Mouse (Mus musculus) G1E (cell line): ENCODE measurements around the gene Recql5. TPM values are rescaled to one million over a fixed set of nuclear protein-coding genes. Genes with fewer than 3 reads are reported as not detected.

ENCODE experiments used
- ATAC-seq: 2 replicates; pipeline ENCODE4 v1.8.0; 2016; ENCODE audit warnings: mild to moderate bottlenecking; ENCODE audit not compliant: insufficient number of reproducible peaks, poor library complexity, low FRiP score, severe bottlenecking; ENCODE audit errors: extremely low read depth
- DNase-seq: peaks from one replicate; pipeline ENCODE4 v3.0.0; 2012; ENCODE audit warnings: low spot score
- H3K27me3 ChIP-seq: 2 replicates; pipeline ENCODE4 v1.6.1; 2012; ENCODE audit warnings: mild to moderate bottlenecking, low read length, inconsistent platforms; ENCODE audit not compliant: insufficient read depth
- H3K36me3 ChIP-seq: replicated peaks from 2 replicates; pipeline ENCODE3; 2012; ENCODE audit warnings: mild to moderate bottlenecking, inconsistent platforms
- H3K4me1 ChIP-seq: 2 replicates; pipeline ENCODE4 v1.6.1; 2012; ENCODE audit warnings: low read depth, low read length, inconsistent platforms, mixed read lengths; ENCODE audit not compliant: insufficient read depth
- H3K4me3 ChIP-seq: 2 replicates; pipeline ENCODE4 v1.5.1; 2012; ENCODE audit warnings: low read depth, mild to moderate bottlenecking, inconsistent platforms, low read length, moderate library complexity, mixed read lengths
- H3K9me3 ChIP-seq: replicated peaks from 2 replicates; pipeline ENCODE4 v1.6.1; 2012; ENCODE audit warnings: inconsistent platforms
- CTCF ChIP-seq: IDR thresholded peaks from 2 replicates; pipeline ENCODE4 v1.5.1; 2012; ENCODE audit warnings: low read depth, low read length, inconsistent platforms, mixed read lengths
- GATA1 ChIP-seq: IDR thresholded peaks from 2 replicates; pipeline ENCODE4 v1.6.1; 2012; ENCODE audit warnings: borderline replicate concordance, low read length, inconsistent platforms, mixed read lengths
- GATA2 ChIP-seq: IDR thresholded peaks from 2 replicates; pipeline ENCODE4 v1.6.1; 2012; ENCODE audit warnings: low read depth, low read length, inconsistent platforms, borderline replicate concordance
- POLR2AphosphoS5 ChIP-seq: IDR thresholded peaks from 2 replicates; pipeline ENCODE4 v1.6.1; 2012; ENCODE audit warnings: low read depth, low read length, inconsistent platforms; ENCODE audit not compliant: insufficient replicate concordance
- TAL1 ChIP-seq: conservative IDR thresholded peaks from 2 replicates; pipeline ENCODE4 v1.6.1; 2012; ENCODE audit warnings: low read depth, low read length, inconsistent platforms, mixed read lengths
- polyA plus RNA-seq: library from polyadenylated mRNA; stranded (reverse); fragments of >175 nt; gene quantifications from 2 replicates; pipeline ENCODE4 v1.2.3, GENCODE M21; 2012
- total RNA-seq, 2 experiments: library from RNA; stranded (forward) in 1 of 2; stranded (reverse) in 1 of 2; fragments of 200-1000 nt in 1 of 2; fragments of >200 nt in 1 of 2; fragmentation: Nextera tagmentation in 1 of 2; gene quantifications; 2 replicates each; pipeline ENCODE4 v1.2.3; 2014 to 2017

Recql5 gene
- total and polyA plus RNA-seq, 3 experiments, result 16.0 to 24.9 (median 17.4) TPM

DNA sequence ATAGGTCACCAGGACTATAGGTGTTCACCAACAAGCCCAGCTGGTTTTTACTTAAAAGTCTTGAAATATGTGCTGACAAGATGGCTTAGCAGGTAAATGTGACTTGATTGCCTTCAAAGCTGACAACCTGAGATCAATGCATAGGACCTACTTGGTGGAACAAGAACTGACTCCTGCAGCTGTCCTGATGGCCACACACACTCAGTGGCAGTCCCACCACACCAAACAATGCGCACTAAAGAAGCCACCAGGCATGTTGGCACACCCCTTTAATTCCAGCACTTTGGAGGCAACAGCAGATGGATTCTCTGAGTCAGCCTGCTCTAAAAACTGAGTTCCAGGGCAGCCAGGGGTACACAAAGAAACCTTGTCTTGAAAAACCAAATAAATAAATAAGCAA, 11.3 kb downstream of the Recql5 start:
- no peak overlapping the region for H3K4me3 ChIP-seq
- ATAC-seq (no peak), DNase-seq (no peak)
- no peaks in the 10 kb centered on the region for H3K27me3 ChIP-seq
- H3K4me1 ChIP-seq, result peaks cover 3% of the 10 kb centered on the region; the same call in 1 of the 2 replicates
- H3K9me3 ChIP-seq, result no peaks in the 10 kb centered on the region
- TF ChIP-seq POLR2AphosphoS5 (no peak), CTCF (no peak), TAL1 (no peak), GATA2 (no peak)
- peaks cover 78% of the 10 kb centered on the region for H3K36me3 ChIP-seq

DNA sequence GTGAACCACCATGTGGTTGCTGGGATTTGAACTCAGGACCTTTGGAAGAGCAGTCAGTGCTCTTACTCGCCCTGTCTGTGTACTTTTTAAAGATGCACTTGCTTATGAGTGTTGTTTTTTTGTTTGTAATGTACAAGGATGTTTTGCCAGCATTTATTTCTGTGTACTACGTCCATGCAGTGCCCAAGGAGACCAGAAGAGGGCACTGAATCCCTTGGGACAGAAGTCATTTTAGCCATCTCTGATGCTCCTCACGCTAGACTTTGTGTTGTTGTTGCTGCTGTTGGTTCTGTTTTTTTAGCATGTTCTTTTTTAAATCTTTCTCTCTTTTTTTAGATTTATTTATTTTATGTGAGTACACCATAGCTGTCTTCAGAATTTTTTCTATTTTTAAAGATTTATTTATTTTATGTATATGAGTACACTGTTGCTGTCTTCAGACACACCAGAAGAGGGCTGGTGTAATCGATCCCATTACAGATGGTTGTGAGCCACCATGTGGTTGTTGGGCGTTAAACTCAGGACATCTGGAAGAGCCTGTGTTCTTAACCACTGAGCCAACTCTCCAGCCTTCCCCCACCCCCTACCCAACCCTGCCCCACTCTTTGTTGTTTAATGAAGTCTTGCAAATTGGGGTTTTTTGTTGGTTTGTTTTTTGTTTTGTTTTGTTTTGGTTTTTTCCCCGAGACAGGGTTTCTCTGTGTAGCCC, 13.0 kb downstream of the Recql5 start:
- DNase-seq, result no peak

DNA sequence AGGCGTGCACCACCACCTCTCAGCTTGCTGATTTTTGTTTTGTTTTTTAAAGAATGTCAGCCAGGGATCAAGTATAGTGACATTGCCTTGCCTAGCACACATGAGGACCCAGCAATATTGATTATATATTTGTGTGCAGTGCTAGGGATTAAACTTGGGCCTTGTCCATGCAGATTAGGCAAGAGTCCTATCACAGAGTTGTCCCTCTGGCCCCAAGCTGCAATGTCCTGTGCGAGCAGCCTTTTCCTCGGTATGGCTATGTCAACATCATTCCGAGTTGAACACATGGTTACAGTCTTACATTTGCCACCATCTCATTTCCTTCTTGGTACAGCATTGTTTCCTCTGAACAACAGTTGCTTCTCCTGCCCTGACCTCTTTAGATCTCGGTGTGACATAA, 14.2 kb downstream of the Recql5 start:
- no peak for DNase-seq
- TF ChIP-seq TAL1 (no peak), GATA1 (no peak), POLR2AphosphoS5 (no peak), GATA2 (no peak), CTCF (no peak)
- peaks cover 17% of the 10 kb centered on the region for H3K4me1 ChIP-seq
- no peaks in the 10 kb centered on the region for H3K27me3 ChIP-seq
- H3K4me3 ChIP-seq, result no peak overlapping the region
- no peaks in the 10 kb centered on the region for H3K9me3 ChIP-seq
- peaks cover 86% of the 10 kb centered on the region for H3K36me3 ChIP-seq
- no peak for ATAC-seq

More for the DNA sequence above, 13.0 kb downstream of the Recql5 start:
- no peak for ATAC-seq
- H3K27me3 ChIP-seq, result no peaks in the 10 kb centered on the region
- TF ChIP-seq CTCF, result peak; percentile 78
- no peak for TF ChIP-seq TAL1
- no peaks in the 10 kb centered on the region for H3K9me3 ChIP-seq
- peaks cover 86% of the 10 kb centered on the region for H3K36me3 ChIP-seq
- H3K4me3 ChIP-seq, result no peak overlapping the region
- H3K4me1 ChIP-seq, result peaks cover 12% of the 10 kb centered on the region

DNA sequence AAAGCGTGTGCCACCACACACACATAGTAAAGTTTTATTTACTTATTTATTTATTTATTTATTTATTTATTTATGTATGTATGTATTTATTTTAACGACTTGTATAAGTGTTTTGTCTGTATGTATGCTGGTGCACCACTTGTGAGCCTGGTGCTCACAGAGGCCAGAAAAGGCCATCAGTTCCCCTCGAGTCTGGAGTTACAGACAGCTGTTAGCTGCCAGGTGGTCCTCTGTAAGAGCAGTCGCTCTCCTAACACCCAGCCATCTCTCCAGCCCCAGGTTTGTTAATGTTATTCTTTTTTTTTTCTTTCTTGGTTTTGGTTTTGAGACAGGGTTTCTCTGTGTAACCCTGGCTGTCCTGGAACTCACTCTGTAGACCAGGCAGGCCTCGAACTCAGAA, 14.6 kb downstream of the Recql5 start:
- Histone ChIP-seq H3K36me3 (peaks cover 86% of the 10 kb centered on the region), H3K4me3 (no peak overlapping the region), H3K9me3 (no peaks in the 10 kb centered on the region), H3K4me1 (peaks cover 17% of the 10 kb centered on the region), H3K27me3 (no peaks in the 10 kb centered on the region)
- ATAC-seq (no peak), DNase-seq (no peak)
- no peak for TF ChIP-seq GATA1
- no peak for TF ChIP-seq GATA2
- no peak for TF ChIP-seq POLR2AphosphoS5
- TF ChIP-seq TAL1, result no peak
- no peak for TF ChIP-seq CTCF

DNA sequence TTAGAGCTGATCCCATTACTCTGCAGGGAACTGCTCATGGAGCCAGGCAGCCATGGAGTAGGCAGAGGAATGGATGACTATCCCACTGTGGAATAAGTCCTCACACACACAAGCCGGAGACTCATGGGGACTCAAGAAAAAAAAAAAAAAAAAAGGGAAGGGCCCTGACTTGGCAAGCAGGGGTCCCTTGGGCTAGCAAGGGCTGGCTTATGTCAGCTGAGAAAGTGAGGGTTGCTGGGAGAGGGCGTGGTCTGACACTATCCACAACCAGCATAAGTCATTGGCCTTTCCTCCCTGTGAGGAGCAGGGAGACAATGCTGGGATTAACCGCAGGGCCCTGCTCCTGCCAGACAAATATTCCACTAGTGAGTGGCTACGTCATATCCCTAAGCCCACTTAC, 16.7 kb downstream of the Recql5 start:
- no peak for DNase-seq
- H3K36me3 ChIP-seq, result peaks cover 87% of the 10 kb centered on the region
- TF ChIP-seq TAL1, result no peak
- TF ChIP-seq GATA1, result no peak
- no peak for TF ChIP-seq CTCF
- no peak for TF ChIP-seq POLR2AphosphoS5
- TF ChIP-seq GATA2, result no peak

DNA sequence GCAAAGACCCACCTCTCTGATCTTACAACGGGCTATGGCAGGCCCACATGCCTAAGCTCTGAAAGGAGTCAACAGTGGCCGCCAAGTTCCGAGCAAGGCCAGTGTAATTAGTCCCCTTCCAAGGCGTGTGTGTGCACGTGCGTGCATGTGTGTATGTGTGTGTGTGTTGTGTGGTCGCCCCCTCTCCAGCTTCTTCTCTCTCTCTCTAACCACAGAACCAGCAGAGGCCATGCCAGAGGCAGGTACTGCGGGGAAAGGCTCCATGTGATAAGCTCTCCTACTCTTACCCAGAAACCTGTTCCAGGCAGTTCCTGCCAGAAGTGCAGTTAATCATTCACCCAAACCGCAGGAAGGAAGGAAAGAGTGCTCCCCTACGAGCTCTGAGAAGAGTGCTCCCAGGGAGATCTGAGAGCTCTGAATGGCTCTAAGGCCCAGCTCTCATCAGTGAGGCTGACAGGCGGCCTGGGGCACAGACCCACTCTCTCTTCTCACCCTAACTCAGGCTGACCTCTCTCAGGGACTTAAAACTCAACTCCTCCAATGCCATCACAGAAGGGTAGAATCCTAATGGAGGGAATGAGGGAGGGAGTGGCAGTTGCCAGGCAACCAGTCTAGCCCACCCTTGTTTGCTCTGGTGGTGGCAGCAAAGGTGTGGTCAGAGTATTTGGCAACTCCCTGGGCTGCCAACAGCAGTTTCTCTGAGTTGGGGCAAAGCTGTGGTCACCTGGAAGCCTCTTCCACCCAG, 21.5 kb downstream of the Recql5 start, which contains the start of gene Smim6:
Smim6 (plus strand) TSS at position 386 of the 745 bp plus-strand sequence.
- ATAC-seq, result peak; percentile 10; the same call in 1 of the 2 replicates
- Histone ChIP-seq H3K4me3 (peak within 1 kb of the TSS; percentile 18; the same call in 1 of the 2 replicates), H3K36me3 (peaks cover 86% of the 10 kb centered on the region), H3K27me3 (no peaks in the 10 kb centered on the region), H3K9me3 (no peaks in the 10 kb centered on the region), H3K4me1 (peaks cover 39% of the 10 kb centered on the region)
- TF ChIP-seq TAL1 (no peak), GATA2 (no peak)
- DNase-seq, result peak; percentile 28

More for the DNA sequence above, 16.7 kb downstream of the Recql5 start:
- ATAC-seq, result no peak
- Histone ChIP-seq H3K4me1 (peaks cover 27% of the 10 kb centered on the region), H3K4me3 (no peak overlapping the region), H3K27me3 (no peaks in the 10 kb centered on the region), H3K9me3 (no peaks in the 10 kb centered on the region)
